Mouse (Mus musculus) limb, embryonic 13.5 days (tissue): ENCODE measurements around the gene Exoc3l2. TPM values are rescaled to one million over a fixed set of nuclear protein-coding genes. Genes with fewer than 3 reads are reported as not detected.

ENCODE experiments used
- ATAC-seq: fragments of 200-750 bp; cut with Nextera tagmentation; 2 replicates; pipeline ENCODE4 v1.8.0; 2017; ENCODE audit warnings: low read depth, moderate number of reproducible peaks, moderate TSS enrichment; ENCODE audit not compliant: low FRiP score
- H3K27ac ChIP-seq: fragments of 300-500 bp; sonication (generic); 2 replicates; pipeline ENCODE4 v1.5.1; 2015; ENCODE audit warnings: inconsistent platforms, mild to moderate bottlenecking, moderate library complexity
- H3K27me3 ChIP-seq: fragments of 300-500 bp; sonication (generic); 2 replicates; pipeline ENCODE4 v1.6.1; 2015; ENCODE audit warnings: mild to moderate bottlenecking, inconsistent platforms
- H3K36me3 ChIP-seq: fragments of 300-500 bp; sonication (generic); 2 replicates; pipeline ENCODE4 v1.6.1; 2015; ENCODE audit warnings: inconsistent platforms, mild to moderate bottlenecking, moderate library complexity
- H3K4me1 ChIP-seq: fragments of 300-500 bp; sonication (generic); 2 replicates; pipeline ENCODE4 v1.6.1; 2015; ENCODE audit warnings: inconsistent platforms
- H3K4me2 ChIP-seq: fragments of 300-500 bp; sonication (generic); replicated peaks from 2 replicates; pipeline ENCODE4 v1.6.1; 2015; ENCODE audit warnings: inconsistent platforms, mild to moderate bottlenecking, moderate library complexity
- H3K4me3 ChIP-seq: fragments of 300-500 bp; sonication (generic); 2 replicates; pipeline ENCODE4 v1.5.1; 2015; ENCODE audit warnings: moderate library complexity, mild to moderate bottlenecking, inconsistent platforms
- H3K9ac ChIP-seq: fragments of 300-500 bp; sonication (generic); 2 replicates; pipeline ENCODE4 v1.6.1; 2015; ENCODE audit warnings: mild to moderate bottlenecking, inconsistent platforms
- H3K9me3 ChIP-seq: fragments of 300-500 bp; sonication (generic); 2 replicates; pipeline ENCODE4 v1.6.1; 2016; ENCODE audit warnings: inconsistent platforms
- WGBS: fragments of 180-500 bp; shearing (Covaris S2); methylation state at CpG from one replicate; pipeline ENCODE4 v1.1.7; 2015; 5-methylcytosine and 5-hydroxymethylcytosine counted together
- polyA plus RNA-seq: library from polyadenylated mRNA; unstranded; fragments of >200 nt; fragmentation: Nextera tagmentation; extraction: Ambion mirVana; gene quantifications from 2 replicates; pipeline ENCODE4 v1.2.1, GENCODE M21; 2015

The Exoc3l2 gene
- polyA plus RNA-seq, 1 experiment from 2014 or later, result 1.3 TPM

DNA sequence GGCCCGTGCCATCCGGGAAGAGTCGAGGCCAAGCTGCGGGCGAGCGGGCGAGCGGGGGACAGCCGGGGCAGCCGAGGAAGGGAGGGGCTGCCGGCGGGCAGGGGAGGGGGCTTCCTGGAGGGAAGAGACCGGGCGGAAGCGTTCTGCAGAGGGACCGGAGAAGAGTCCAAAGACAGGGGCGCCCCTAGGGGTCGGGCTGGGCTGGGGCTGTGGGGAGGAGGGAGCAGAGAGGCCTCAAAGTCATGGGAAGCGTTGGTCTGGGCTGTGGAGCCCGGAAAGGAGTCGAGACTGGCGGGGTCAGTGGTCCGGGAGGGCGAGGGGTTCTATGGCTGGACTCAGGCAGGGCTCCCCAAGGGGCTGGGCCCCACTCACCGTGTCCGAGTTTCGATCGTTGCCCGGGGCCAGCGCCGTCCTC lies 5.1 kb upstream of the Exoc3l2 start:
- no peaks in the 10 kb centered on the region for H3K9me3 ChIP-seq
- peak overlapping the region; percentile 82; the same call in 1 of the 2 replicates for H3K27ac ChIP-seq
- peak overlapping the region; percentile 99 for H3K4me2 ChIP-seq
- peaks cover 29% of the 10 kb centered on the region for H3K36me3 ChIP-seq
- H3K27me3 ChIP-seq, result no peaks in the 10 kb centered on the region
- H3K9ac ChIP-seq, result peak overlapping the region; percentile 90
- WGBS, result under 1% methylated on average over 22 of the region's 31 CpGs
- H3K4me3 ChIP-seq, result peak overlapping the region; percentile 88
- H3K4me1 ChIP-seq, result peaks cover 31% of the 10 kb centered on the region
- ATAC-seq, result peak; percentile 64

DNA sequence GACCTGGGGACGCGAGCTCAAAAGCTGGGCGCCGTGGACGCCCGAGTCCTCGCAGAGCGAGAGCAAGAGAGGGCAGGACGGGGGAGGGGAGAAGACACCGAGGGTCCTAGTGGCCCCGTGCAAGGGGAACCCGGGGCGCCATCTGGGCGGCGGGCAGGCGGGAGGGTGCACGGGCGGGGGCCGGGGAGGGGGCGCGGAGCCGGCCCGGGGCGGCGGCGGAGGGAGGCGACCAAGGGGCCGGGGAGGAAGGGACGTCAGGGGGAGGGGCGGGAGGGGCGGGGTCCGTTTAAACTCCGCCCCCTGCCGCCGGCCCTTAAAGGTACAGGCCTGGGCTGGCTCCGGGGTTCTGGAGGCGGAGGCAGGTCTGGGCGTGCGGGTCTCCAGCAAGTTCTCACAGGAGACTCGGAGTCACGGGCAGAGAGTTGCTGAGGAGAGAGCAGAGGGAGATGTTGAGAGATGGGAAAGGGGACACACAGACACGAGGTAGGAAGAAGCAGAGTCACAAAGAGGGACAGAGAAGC lies 4.5 kb upstream of the Exoc3l2 start, which contains the start of gene Mark4:
Gene Mark4 (minus strand): TSS at position 231 of the 521 bp plus-strand sequence.
- Histone ChIP-seq H3K27me3 (no peaks in the 10 kb centered on the region), H3K4me2 (peak within 1 kb of the TSS; percentile 99), H3K27ac (peak within 1 kb of the TSS; percentile 82; the same call in 1 of the 2 replicates), H3K9me3 (no peaks in the 10 kb centered on the region), H3K36me3 (peaks cover 23% of the 10 kb centered on the region), H3K4me3 (peak within 1 kb of the TSS; percentile 88), H3K9ac (peak within 1 kb of the TSS; percentile 90), H3K4me1 (peaks cover 34% of the 10 kb centered on the region)
- ATAC-seq, result peak; percentile 81
- WGBS, result 2% methylated on average over 38 of the region's 42 CpGs

DNA sequence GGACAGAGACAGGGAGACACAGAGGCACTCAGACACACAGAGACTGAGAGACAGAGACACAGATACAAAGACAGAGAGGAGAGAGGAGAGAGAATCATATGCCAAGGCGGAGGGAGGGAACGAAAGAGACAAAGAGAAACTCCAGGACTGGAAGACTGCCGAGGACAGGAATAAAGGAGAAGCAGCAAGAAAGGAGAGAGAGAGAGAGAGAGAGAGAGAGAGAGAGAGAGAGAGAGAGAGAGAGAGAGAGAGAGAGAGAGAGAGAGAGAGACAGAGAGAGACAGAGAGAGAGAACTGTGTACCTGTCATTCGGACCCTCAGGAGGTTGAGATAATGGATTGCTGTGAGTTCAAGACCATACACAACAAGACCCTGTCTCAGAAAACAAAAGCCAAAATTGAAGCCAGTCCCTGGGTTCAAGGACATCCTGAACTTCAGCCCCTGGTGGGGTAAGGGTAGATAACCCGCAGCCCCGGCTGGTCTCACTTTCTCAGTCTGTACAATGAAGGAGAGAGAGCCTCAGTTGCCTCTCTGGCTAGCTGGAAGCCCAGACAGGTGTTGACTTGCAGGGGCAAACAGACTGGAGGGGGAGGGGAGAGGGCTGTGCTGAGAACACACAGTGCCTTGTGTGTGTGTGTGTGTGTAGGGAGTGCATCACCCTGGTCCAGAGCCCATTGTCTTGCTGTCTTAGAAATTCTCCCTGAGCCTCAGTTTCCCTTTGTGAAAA lies 3.8 kb upstream of the Exoc3l2 start:
- no peak for ATAC-seq
- H3K9ac ChIP-seq, result peak overlapping the region; percentile 90
- no peaks in the 10 kb centered on the region for H3K27me3 ChIP-seq
- no peaks in the 10 kb centered on the region for H3K9me3 ChIP-seq
- peak overlapping the region; percentile 88 for H3K4me3 ChIP-seq
- WGBS, result 21% methylated on average over 6 of the region's 6 CpGs
- peak overlapping the region; percentile 63; the same call in 1 of the 2 replicates for H3K27ac ChIP-seq
- peak overlapping the region; percentile 99 for H3K4me2 ChIP-seq
- H3K4me1 ChIP-seq, result peaks cover 40% of the 10 kb centered on the region
- peaks cover 19% of the 10 kb centered on the region for H3K36me3 ChIP-seq

DNA sequence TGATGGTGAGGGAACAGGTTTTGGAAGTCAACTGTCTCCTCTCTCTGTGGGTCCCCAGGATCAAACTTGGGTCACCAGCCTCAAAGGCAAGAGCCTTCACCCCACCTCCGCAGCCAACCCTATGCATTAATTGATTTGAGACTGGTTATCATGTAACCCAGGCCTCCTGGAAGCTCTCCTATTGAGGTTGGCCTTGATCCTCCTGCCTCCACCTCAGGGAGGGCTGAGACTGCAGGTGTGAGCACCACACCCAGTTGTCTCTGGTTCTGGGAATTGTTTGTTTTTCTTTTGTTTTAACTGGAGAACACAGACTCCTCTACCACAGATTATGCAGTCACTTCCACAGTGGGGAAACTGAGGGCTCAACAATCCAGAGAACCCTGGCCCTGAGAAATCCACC lies 2.6 kb upstream of the Exoc3l2 start:
- WGBS, result 83% methylated on average over 1 of the region's 1 CpGs
- H3K27me3 ChIP-seq, result no peaks in the 10 kb centered on the region
- no peak overlapping the region for H3K4me3 ChIP-seq
- no peak overlapping the region for H3K4me2 ChIP-seq
- H3K4me1 ChIP-seq, result peaks cover 50% of the 10 kb centered on the region
- no peaks in the 10 kb centered on the region for H3K9me3 ChIP-seq
- peaks cover 8% of the 10 kb centered on the region for H3K36me3 ChIP-seq
- H3K9ac ChIP-seq, result no peak overlapping the region
- no peak overlapping the region for H3K27ac ChIP-seq
- no peak for ATAC-seq

DNA sequence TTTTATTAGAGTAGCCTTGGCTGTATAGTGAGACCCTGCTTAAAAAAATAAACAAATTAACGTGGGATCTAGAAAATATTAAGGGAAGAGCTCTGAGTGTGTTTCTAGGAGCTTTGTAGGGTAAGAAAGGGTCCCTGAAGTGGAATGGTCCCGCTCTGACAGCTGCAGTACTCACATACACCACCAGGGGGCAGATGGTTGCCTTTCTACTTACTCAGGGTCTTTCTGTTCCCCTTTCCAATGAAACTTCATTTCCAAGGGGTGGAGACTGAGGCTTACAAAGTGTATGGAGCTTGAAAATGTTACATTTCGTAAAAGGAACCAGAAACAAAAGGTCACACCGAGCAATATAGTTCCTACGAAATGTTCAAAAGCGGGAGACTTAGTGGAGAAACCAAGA lies 1.6 kb upstream of the Exoc3l2 start:
- Histone ChIP-seq H3K9ac (no peak overlapping the region), H3K4me1 (peaks cover 43% of the 10 kb centered on the region), H3K27ac (no peak overlapping the region), H3K4me3 (no peak overlapping the region), H3K27me3 (0 out of 2 replicates have a peak, but pooled peaks cover 3% of the 10 kb centered on the region), H3K9me3 (no peaks in the 10 kb centered on the region), H3K36me3 (no peaks in the 10 kb centered on the region; the same call in 1 of the 2 replicates), H3K4me2 (0 out of 2 replicates have a peak overlapping the region, but pooled peaks have one; percentile 25)
- ATAC-seq, result no peak
- 9% methylated on average over 6 of the region's 6 CpGs for WGBS

DNA sequence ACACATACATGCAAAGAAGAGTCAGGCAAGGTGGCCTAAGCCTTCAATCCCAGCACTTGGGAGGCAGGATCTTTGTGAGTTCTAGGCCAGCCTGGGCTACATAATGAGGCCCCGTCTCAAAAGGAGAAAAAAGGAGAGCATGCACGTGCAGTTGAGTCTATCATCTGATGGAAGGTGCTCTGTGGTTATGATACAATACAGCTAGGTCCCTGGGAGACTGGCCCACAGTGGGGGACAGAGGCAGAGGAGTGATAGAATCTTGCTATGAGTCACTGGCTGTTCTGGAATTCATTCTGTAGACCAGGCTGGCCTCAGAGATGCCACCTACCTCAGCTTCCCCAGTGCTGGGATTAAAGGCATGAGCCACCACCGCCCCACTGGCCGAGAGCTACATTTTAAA lies 688 bp upstream of the Exoc3l2 start:
- WGBS, result 66% methylated on average over 4 of the region's 4 CpGs

DNA sequence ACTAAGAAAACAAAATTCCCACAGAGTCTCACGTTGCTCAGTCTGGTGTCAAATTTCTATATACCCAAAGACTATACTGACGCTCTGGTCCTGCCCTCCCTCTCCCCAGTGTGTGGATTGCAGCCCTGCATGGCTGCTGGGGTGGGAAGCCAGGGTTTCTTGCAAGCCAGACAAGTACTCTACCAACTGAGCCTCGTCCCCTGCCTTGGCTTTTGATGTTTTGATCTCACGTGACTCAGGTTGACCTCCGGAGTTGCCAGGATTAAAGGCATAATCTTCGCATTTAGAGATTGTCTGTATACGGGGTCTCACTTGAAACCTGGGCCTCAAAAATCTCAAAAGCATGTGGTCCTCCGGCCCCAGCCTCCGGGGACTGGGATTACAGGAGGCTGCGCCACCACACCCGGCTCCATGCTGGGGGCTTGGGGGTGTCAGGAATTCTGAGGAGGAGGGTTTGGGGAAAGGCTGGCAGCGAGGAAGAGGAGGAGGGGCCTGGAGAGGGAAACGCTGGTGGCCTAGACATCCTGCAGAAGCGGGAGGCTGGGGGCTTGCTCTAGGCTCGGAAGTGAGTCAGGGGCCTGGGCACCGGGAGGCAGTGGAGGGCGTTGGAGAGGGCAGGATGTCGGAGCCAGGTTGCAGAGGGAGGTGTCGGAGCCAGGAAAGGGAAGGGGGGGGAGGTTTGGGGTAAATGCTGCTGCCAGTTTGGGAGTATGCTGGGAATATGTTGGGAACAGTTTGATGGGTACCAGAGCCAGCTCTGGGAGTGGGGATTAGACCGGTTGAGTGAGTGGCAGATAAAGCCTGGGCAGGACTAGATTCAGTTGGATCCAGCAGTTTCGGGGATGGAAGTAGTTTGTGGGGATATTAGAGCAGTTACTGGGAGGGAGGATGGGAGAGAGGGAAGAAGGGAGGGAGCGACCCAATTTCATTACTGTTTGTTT lies 1.5 kb downstream of the Exoc3l2 start:
- ATAC-seq, result peak; percentile 46; the same call in 1 of the 2 replicates
- Histone ChIP-seq H3K4me1 (peaks cover 30% of the 10 kb centered on the region), H3K27ac (peak overlapping the region; percentile 70; the same call in 1 of the 2 replicates), H3K4me3 (peak overlapping the region; percentile 20), H3K36me3 (no peaks in the 10 kb centered on the region), H3K9ac (peak overlapping the region; percentile 46), H3K9me3 (no peaks in the 10 kb centered on the region), H3K27me3 (peaks cover 31% of the 10 kb centered on the region), H3K4me2 (peak overlapping the region; percentile 48)
- WGBS, result 5% methylated on average over 22 of the region's 22 CpGs

More for the DNA sequence above, 688 bp upstream of the Exoc3l2 start:
- Histone ChIP-seq H3K9me3 (no peaks in the 10 kb centered on the region), H3K4me3 (no peak overlapping the region), H3K4me1 (peaks cover 33% of the 10 kb centered on the region), H3K9ac (no peak overlapping the region), H3K27me3 (0 out of 2 replicates have a peak, but pooled peaks cover 11% of the 10 kb centered on the region), H3K27ac (no peak overlapping the region; the same call in 1 of the 2 replicates), H3K36me3 (no peaks in the 10 kb centered on the region), H3K4me2 (no peak overlapping the region)
- no peak for ATAC-seq

DNA sequence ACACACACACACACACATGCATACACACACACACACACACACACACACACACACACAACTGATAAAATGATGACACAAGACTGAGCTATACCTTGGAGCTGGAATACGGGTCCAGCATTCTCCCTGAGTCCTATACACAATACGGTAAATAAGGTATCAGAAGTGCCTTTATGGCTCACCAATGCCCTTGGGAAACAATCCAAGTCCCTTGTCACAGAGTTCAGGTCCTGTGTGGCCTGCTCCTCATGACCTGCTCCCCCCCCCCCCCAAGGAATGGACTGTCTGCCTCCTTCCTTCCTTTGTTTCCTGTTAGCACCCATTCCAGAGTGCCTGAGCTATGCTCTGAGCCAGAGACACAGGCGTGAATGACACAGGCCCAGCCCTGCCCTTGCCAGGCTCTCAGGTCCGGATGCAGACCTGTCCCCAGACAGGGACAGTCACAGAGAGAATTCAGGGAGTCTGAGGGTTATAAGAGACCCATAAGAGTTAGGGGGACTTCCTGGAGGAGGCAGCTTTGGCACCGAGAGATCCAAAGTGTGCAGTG lies 3.5 kb downstream of the Exoc3l2 start:
- Histone ChIP-seq H3K9me3 (no peaks in the 10 kb centered on the region), H3K9ac (no peak overlapping the region), H3K27ac (no peak overlapping the region), H3K4me2 (no peak overlapping the region), H3K36me3 (no peaks in the 10 kb centered on the region), H3K4me3 (no peak overlapping the region), H3K27me3 (peaks cover 50% of the 10 kb centered on the region), H3K4me1 (peaks cover 28% of the 10 kb centered on the region)
- WGBS, result 66% methylated on average over 5 of the region's 5 CpGs
- ATAC-seq, result no peak

DNA sequence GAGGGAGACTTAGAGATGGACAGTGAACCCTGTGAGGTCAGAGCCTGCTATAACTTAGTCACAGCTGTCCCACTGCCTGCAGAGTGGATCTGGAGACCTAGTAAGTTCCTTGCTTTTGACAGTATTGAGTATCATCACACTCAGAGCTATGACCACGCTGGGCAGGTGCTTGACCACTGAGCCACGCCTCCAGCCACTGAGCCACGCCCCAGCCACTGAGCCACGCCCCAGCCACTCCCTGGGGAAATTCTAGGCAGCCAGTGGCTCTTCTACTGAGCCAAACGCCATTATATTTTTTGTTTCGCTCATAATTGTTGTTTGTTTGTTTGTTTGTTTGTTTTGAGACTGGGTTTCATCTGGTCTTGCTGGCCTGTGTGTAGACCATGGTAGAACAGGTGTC lies 4.5 kb downstream of the Exoc3l2 start:
- Histone ChIP-seq H3K27ac (no peak overlapping the region), H3K4me1 (peaks cover 27% of the 10 kb centered on the region), H3K9ac (no peak overlapping the region), H3K4me2 (no peak overlapping the region), H3K36me3 (no peaks in the 10 kb centered on the region), H3K4me3 (no peak overlapping the region), H3K27me3 (peaks cover 59% of the 10 kb centered on the region), H3K9me3 (no peaks in the 10 kb centered on the region)
- WGBS, result 43% methylated on average over 6 of the region's 6 CpGs
- no peak for ATAC-seq

DNA sequence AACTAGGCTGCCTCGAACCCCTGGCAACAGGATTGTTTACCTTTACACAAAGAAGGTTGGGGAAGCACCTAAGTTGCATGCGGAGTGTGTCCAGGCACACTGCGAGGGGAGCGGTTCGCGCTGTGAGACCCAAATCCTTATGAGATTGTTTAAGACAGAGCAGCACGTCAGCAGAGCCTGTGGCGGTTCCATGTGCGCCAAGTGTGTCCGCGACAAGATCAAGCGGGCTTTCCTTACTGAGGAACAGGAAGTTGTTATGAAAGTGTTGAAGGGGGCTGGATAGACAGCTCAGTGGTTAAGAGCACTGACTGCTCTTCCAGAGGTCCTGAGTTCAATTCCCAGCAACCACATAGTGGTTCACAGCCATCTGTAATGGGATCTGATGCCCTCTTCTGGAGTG lies 5.1 kb downstream of the Exoc3l2 start:
- H3K27ac ChIP-seq, result no peak overlapping the region
- peaks cover 66% of the 10 kb centered on the region for H3K27me3 ChIP-seq
- H3K36me3 ChIP-seq, result no peaks in the 10 kb centered on the region
- peaks cover 25% of the 10 kb centered on the region for H3K4me1 ChIP-seq
- no peaks in the 10 kb centered on the region for H3K9me3 ChIP-seq
- H3K4me3 ChIP-seq, result no peak overlapping the region
- no peak overlapping the region for H3K4me2 ChIP-seq
- 69% methylated on average over 12 of the region's 12 CpGs for whole genome bisulfite sequencing
- no peak for ATAC-seq
- H3K9ac ChIP-seq, result no peak overlapping the region

DNA sequence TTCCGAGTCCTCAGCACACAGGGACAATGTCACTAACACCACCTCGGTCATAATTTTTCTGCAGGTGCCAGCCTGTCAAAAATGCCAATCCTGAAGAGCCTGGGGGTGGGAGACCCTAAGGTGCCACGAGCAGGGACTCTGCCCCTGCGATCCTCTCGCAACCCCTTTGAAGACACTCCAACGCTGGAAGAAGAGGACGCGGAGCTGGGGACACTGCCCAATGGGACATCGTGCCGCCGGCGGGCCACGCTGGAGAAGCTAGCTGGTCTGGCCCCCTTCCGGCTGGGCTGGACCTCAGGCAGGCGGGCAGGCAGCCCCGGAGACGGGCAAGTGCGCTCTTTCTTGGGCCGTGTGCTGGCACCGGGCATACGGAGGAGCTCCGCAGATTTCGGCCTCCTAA lies 6.3 kb downstream of the Exoc3l2 start:
- H3K27me3 ChIP-seq, result peaks cover 72% of the 10 kb centered on the region
- no peak overlapping the region for H3K4me2 ChIP-seq
- H3K27ac ChIP-seq, result no peak overlapping the region
- peak overlapping the region; percentile 10; the same call in 1 of the 2 replicates for H3K4me3 ChIP-seq
- H3K4me1 ChIP-seq, result peaks cover 24% of the 10 kb centered on the region
- H3K36me3 ChIP-seq, result no peaks in the 10 kb centered on the region
- no peaks in the 10 kb centered on the region for H3K9me3 ChIP-seq
- WGBS, result 23% methylated on average over 23 of the region's 23 CpGs
- no peak overlapping the region for H3K9ac ChIP-seq
- no peak for ATAC-seq
